Mouse (Mus musculus): ENCODE results near the gene Fam98b.
A peak's percentile ranks its signal among the peaks of the same experiment; 100 is the strongest.

Fam98b gene

GRCm38 (mm10) chr2:117249255-117250000 is at the start of gene Fam98b:
Gene Fam98b (plus strand): TSS chr2:117249739.
- DNase-seq (ENCODE audit: low read depth, low spot score), result peak; percentile 96

GRCm38 (mm10) chr2:117200869-117201338 is 48.6 kb upstream of the Fam98b start:
- no peak for DNase-seq (ENCODE audit: low read depth, low spot score)

- DNase-seq (ENCODE audit: low read depth, low spot score), result no peak
Measured at GRCm38 (mm10) chr2:117203350-117203749, 46.2 kb upstream of the Fam98b start.

GRCm38 (mm10) chr2:117204534-117204933 is 45.0 kb upstream of the Fam98b start:
- no peak for DNase-seq (ENCODE audit: low read depth, low spot score)

GRCm38 (mm10) chr2:117205066-117205465 is 44.5 kb upstream of the Fam98b start:
- DNase-seq (ENCODE audit: low read depth, low spot score), result no peak

GRCm38 (mm10) chr2:117210416-117211085 is 39.0 kb upstream of the Fam98b start:
- DNase-seq (ENCODE audit: low read depth, low spot score), result no peak

GRCm38 (mm10) chr2:117216152-117216551 is 33.4 kb upstream of the Fam98b start:
- no peak for DNase-seq (ENCODE audit: low read depth, low spot score)

GRCm38 (mm10) chr2:117217695-117218216 is 31.8 kb upstream of the Fam98b start:
- no peak for DNase-seq (ENCODE audit: low read depth, low spot score)

GRCm38 (mm10) chr2:117219536-117219935 is 30.0 kb upstream of the Fam98b start:
- peak; percentile 77 for DNase-seq (ENCODE audit: low read depth, low spot score)

- no peak for DNase-seq (ENCODE audit: low read depth, low spot score)
Measured at GRCm38 (mm10) chr2:117222651-117223050, 26.9 kb upstream of the Fam98b start.

- DNase-seq (ENCODE audit: low read depth, low spot score), result no peak
Measured at GRCm38 (mm10) chr2:117228601-117229125, 20.9 kb upstream of the Fam98b start.

- no peak for DNase-seq (ENCODE audit: low read depth, low spot score)
Measured at GRCm38 (mm10) chr2:117230261-117230660, 19.3 kb upstream of the Fam98b start.

- DNase-seq (ENCODE audit: low read depth, low spot score), result peak; percentile 93
Measured at GRCm38 (mm10) chr2:117231257-117231656, 18.3 kb upstream of the Fam98b start.

GRCm38 (mm10) chr2:117241953-117242352 is 7.6 kb upstream of the Fam98b start:
- DNase-seq (ENCODE audit: low read depth, low spot score), result no peak

GRCm38 (mm10) chr2:117250001-117250510 is 517 bp downstream of the Fam98b start:
- no peak for DNase-seq (ENCODE audit: low read depth, low spot score)

GRCm38 (mm10) chr2:117255415-117255814 is 5.9 kb downstream of the Fam98b start:
- peak; percentile 29 for DNase-seq (ENCODE audit: low read depth, low spot score)

GRCm38 (mm10) chr2:117257617-117258016 is 8.1 kb downstream of the Fam98b start:
- no peak for DNase-seq (ENCODE audit: low read depth, low spot score)

GRCm38 (mm10) chr2:117262184-117262583 is 12.6 kb downstream of the Fam98b start:
- DNase-seq (ENCODE audit: low read depth, low spot score), result no peak

GRCm38 (mm10) chr2:117263786-117264408 is 14.4 kb downstream of the Fam98b start:
- DNase-seq (ENCODE audit: low read depth, low spot score), result peak; percentile 76

- no peak for DNase-seq (ENCODE audit: low read depth, low spot score)
Measured at GRCm38 (mm10) chr2:117288291-117288690, 38.8 kb downstream of the Fam98b start.

- peak; percentile 4 for DNase-seq (ENCODE audit: low read depth, low spot score)
Measured at GRCm38 (mm10) chr2:117299596-117300448, 50.3 kb downstream of the Fam98b start.

All from 3T3-L1 (cell line).